Mouse (Mus musculus) ES-E14 (cell line): ENCODE measurements around the gene Pmm1. TPM values are rescaled to one million over a fixed set of nuclear protein-coding genes. Genes with fewer than 3 reads are reported as not detected.
A peak's percentile ranks its signal among the peaks of the same experiment; 100 is the strongest.

ENCODE experiments used
- DNase-seq: peaks from one replicate; pipeline ENCODE4 v3.0.0-alpha.2; 2013; ENCODE audit warnings: low read depth, low spot score
- H3K27ac ChIP-seq: 2 replicates; pipeline ENCODE4 v1.5.1; 2012; ENCODE audit warnings: low read depth, mild to moderate bottlenecking, low read length, moderate library complexity, mixed read lengths; ENCODE audit not compliant: poor library complexity, insufficient read depth, severe bottlenecking
- H3K36me3 ChIP-seq: 2 replicates; pipeline ENCODE4 v1.6.1; 2012; ENCODE audit warnings: mild to moderate bottlenecking, low read length, moderate library complexity, mixed read lengths; ENCODE audit not compliant: control insufficient read depth, poor library complexity, insufficient read depth, severe bottlenecking
- H3K4me1 ChIP-seq, 2 experiments: fragments of 150-350 bp in 1 of 2; sonication (generic) in 1 of 2; 2 replicates each; pipeline ENCODE4 v1.6.1; 2012; ENCODE audit warnings: low read length in 2 of 2, mild to moderate bottlenecking in 1 of 2, mixed read lengths in 1 of 2; ENCODE audit not compliant: control insufficient read depth in 2 of 2, insufficient read depth in 2 of 2, poor library complexity in 1 of 2
- H3K4me3 ChIP-seq, 2 experiments: fragments of 150-350 bp in 1 of 2; sonication (generic) in 1 of 2; 2 replicates each; pipeline ENCODE4 v1.5.1; 2012; ENCODE audit warnings: low read length in 2 of 2, low read depth in 1 of 2, mild to moderate bottlenecking in 1 of 2, mixed read lengths in 1 of 2; ENCODE audit not compliant: insufficient read depth in 1 of 2, poor library complexity in 1 of 2, severe bottlenecking in 1 of 2
- H3K9ac ChIP-seq: 2 replicates; pipeline ENCODE4 v1.6.1; 2012; ENCODE audit warnings: low read depth, mild to moderate bottlenecking, low read length, mixed read lengths; ENCODE audit not compliant: poor library complexity, insufficient read depth, severe bottlenecking
- H3K9me3 ChIP-seq: fragments of 150-350 bp; sonication (generic); 2 replicates; pipeline ENCODE4 v1.6.1; 2012; ENCODE audit warnings: low read depth, mild to moderate bottlenecking, low read length; ENCODE audit not compliant: control insufficient read depth, insufficient read depth
- CHD2 ChIP-seq: IDR thresholded peaks from 2 replicates; pipeline ENCODE4 v1.6.1; 2014; ENCODE audit warnings: mild to moderate bottlenecking, low read depth, low read length, inconsistent platforms
- HCFC1 ChIP-seq: IDR thresholded peaks from 2 replicates; pipeline ENCODE4 v1.6.1; 2012; ENCODE audit warnings: low read length, inconsistent platforms, borderline replicate concordance; ENCODE audit not compliant: insufficient read depth
- MAFK ChIP-seq: IDR thresholded peaks from 2 replicates; pipeline ENCODE4 v1.6.1; 2014; ENCODE audit warnings: mild to moderate bottlenecking, low read depth, low read length, inconsistent platforms; ENCODE audit not compliant: insufficient read depth
- ZC3H11A ChIP-seq: IDR thresholded peaks from 2 replicates; pipeline ENCODE4 v1.6.1; 2012; ENCODE audit warnings: low read depth, mild to moderate bottlenecking, inconsistent platforms, low read length, borderline replicate concordance
- ZNF384 ChIP-seq: IDR thresholded peaks from 2 replicates; pipeline ENCODE4 v1.6.1; 2012; ENCODE audit warnings: low read depth, low read length, inconsistent platforms
- in situ Hi-C, 2 experiments: fragments of 600-800 bp; cut with MboI; formaldehyde crosslinking; loops; one replicate each; pipeline ENCODE4 v1.15.1; 2025; ENCODE audit warnings: low sequenced_read_pairs in 2 of 2, inconsistent platforms in 1 of 2; ENCODE audit not compliant: unreplicated experiment in 2 of 2
- total RNA-seq: library from RNA; depleted of rRNA; stranded (reverse); fragments of 300-350 nt; gene quantifications from 2 replicates; pipeline ENCODE4 v1.2.3, GENCODE M21; 2012

Gene Pmm1
- total RNA-seq, 1 experiment, result 299 TPM

DNA sequence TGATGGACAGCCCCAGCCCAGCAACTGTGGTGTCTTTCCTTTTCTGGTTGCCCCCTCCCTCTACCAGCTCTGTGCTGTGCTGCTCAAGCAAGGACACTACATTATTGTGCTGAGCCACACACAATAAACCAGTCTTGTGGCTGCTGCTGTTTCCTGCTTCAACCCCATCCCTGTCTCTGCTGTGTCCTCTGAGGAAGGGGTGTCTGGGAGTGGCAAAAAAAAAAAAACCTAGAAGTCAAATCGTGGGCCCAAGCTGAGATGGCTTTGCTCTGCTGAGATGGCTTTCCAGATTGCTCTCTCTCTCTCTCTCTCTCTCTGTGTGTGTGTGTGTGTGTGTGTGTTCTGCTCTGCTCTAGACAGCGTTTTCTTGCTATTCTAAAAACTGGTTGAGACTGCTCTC lies 7.7 kb upstream of the Pmm1 start:
- H3K27ac ChIP-seq, result peak overlapping the region; percentile 95
- TF ChIP-seq ZNF384, result no peak
- no peak for TF ChIP-seq ZC3H11A
- no peak for TF ChIP-seq CHD2
- no peak for TF ChIP-seq HCFC1
- TF ChIP-seq MAFK, result no peak
- H3K4me1 ChIP-seq, result peaks cover 4 to 13% of the 10 kb centered on the region in 2 experiments; a peak in 1 of 4 replicates
- no peak for DNase-seq
- no peaks in the 10 kb centered on the region for H3K36me3 ChIP-seq
- H3K9me3 ChIP-seq, result peaks cover 5% of the 10 kb centered on the region
- in situ Hi-C loops, result no loop called here
- no peak overlapping the region for H3K4me3 ChIP-seq
- H3K9ac ChIP-seq, result peak overlapping the region; percentile 13; the same call in 1 of the 2 replicates

- no peak overlapping the region for H3K4me3 ChIP-seq
- no peak overlapping the region for H3K9ac ChIP-seq
- H3K4me1 ChIP-seq, result peaks cover 4 to 13% of the 10 kb centered on the region in 2 experiments; a peak in 1 of 4 replicates
- H3K36me3 ChIP-seq, result no peaks in the 10 kb centered on the region
- in situ Hi-C loops, result no loop called here
- H3K9me3 ChIP-seq, result peaks cover 5% of the 10 kb centered on the region
- TF ChIP-seq HCFC1, result no peak
- TF ChIP-seq MAFK, result no peak
- TF ChIP-seq ZNF384, result no peak
- no peak for TF ChIP-seq ZC3H11A
- no peak for TF ChIP-seq CHD2
- H3K27ac ChIP-seq, result peak overlapping the region; percentile 95
- DNase-seq, result no peak
Observed at GRCm38 (mm10) chr15:81967821-81968220, 7.1 kb upstream of the Pmm1 start.

- no peak overlapping the region for H3K4me3 ChIP-seq
- peak overlapping the region; percentile 57; the same call in 1 of the 2 replicates for H3K27ac ChIP-seq
- in situ Hi-C loops, result no loop called here
- no peak for TF ChIP-seq HCFC1
- TF ChIP-seq ZNF384, result no peak
- TF ChIP-seq MAFK, result no peak
- TF ChIP-seq ZC3H11A, result no peak
- H3K9me3 ChIP-seq, result peaks cover 5% of the 10 kb centered on the region; the same call in 1 of the 2 replicates
- peaks cover 6 to 16% of the 10 kb centered on the region in 2 experiments; a peak in 3 of 4 replicates for H3K4me1 ChIP-seq
- H3K36me3 ChIP-seq, result no peaks in the 10 kb centered on the region
- DNase-seq, result no peak
- no peak overlapping the region for H3K9ac ChIP-seq
Observed at GRCm38 (mm10) chr15:81966062-81966829, 5.5 kb upstream of the Pmm1 start.

DNA sequence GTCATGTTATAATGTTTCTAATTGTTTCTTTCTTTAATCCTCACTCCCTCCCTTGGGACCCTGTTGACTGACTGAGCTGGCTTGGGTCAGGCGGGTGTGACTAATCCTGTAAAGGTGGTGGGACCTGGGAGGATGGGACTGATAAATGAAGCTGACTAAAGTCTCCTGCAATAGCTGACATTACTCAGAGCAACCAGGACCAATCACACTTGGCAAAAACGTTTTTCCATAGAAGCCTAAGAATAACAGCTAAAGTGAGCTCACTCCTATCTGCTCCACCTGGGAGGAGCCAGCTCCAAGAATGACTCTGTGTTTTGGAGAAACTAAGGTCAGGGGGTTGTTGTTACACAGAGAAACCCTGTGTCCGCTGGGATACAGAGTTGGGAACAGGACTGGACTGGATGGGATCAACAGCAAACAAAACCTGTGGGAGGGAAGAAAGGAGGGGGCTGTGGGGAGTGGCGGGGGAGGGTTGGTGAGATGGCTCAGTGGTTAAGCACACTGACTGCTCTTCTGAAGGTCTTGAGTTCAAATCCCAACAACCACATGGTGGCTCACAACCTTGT lies 4.3 kb upstream of the Pmm1 start:
- TF ChIP-seq CHD2 (no peak), ZNF384 (no peak), MAFK (no peak), HCFC1 (no peak), ZC3H11A (no peak)
- no peaks in the 10 kb centered on the region for H3K36me3 ChIP-seq
- H3K9ac ChIP-seq, result no peak overlapping the region
- H3K4me3 ChIP-seq, result no peak overlapping the region
- H3K27ac ChIP-seq, result no peak overlapping the region
- in situ Hi-C loops, result no loop called here
- peaks cover 7 to 16% of the 10 kb centered on the region in 2 experiments; a peak in 3 of 4 replicates for H3K4me1 ChIP-seq
- DNase-seq, result no peak
- no peaks in the 10 kb centered on the region for H3K9me3 ChIP-seq
